Mouse (Mus musculus) hindbrain, embryonic 11.5 days (tissue): ENCODE measurements around the gene Klk1b24. TPM values are rescaled to one million over a fixed set of nuclear protein-coding genes. Genes with fewer than 3 reads are reported as not detected.
"Not testable (repeated sequence)": the region's sequence is repeated elsewhere in the genome, so short reads cannot be mapped to it uniquely, and the experiment has no call there.

ENCODE experiments used
- ATAC-seq: fragments of 200-750 bp; cut with Nextera tagmentation; 2 replicates; pipeline ENCODE4 v1.8.0; 2017; ENCODE audit warnings: mild to moderate bottlenecking, moderate TSS enrichment, moderate library complexity; ENCODE audit not compliant: low FRiP score
- DNase-seq: peaks from one replicate; pipeline ENCODE4 v3.0.0-alpha.2; 2015; ENCODE audit warnings: low spot score
- H3K27ac ChIP-seq: fragments of 300-500 bp; sonication (generic); 2 replicates; pipeline ENCODE4 v1.5.1; 2014; ENCODE audit warnings: mild to moderate bottlenecking, low read depth, low read length
- H3K27me3 ChIP-seq: fragments of 300-500 bp; sonication (generic); 2 replicates; pipeline ENCODE4 v1.6.1; 2014; ENCODE audit warnings: mild to moderate bottlenecking, low read length, moderate library complexity, mixed read lengths; ENCODE audit not compliant: control insufficient read depth, insufficient read depth
- H3K36me3 ChIP-seq: fragments of 300-500 bp; sonication (generic); 2 replicates; pipeline ENCODE4 v1.6.1; 2014; ENCODE audit warnings: mild to moderate bottlenecking, low read length, moderate library complexity, mixed read lengths; ENCODE audit not compliant: control insufficient read depth, insufficient read depth
- H3K4me1 ChIP-seq: fragments of 300-500 bp; sonication (generic); replicated peaks from 2 replicates; pipeline ENCODE4 v1.6.1; 2014; ENCODE audit warnings: low read length, mixed read lengths; ENCODE audit not compliant: control insufficient read depth, insufficient read depth
- H3K4me2 ChIP-seq: fragments of 300-500 bp; sonication (generic); replicated peaks from 2 replicates; pipeline ENCODE4 v1.6.1; 2014; ENCODE audit warnings: mild to moderate bottlenecking, low read depth, low read length
- H3K4me3 ChIP-seq: fragments of 300-500 bp; sonication (generic); 2 replicates; pipeline ENCODE4 v1.5.1; 2014; ENCODE audit warnings: low read depth, low read length
- H3K9ac ChIP-seq: fragments of 300-500 bp; sonication (generic); 2 replicates; pipeline ENCODE4 v1.6.1; 2014; ENCODE audit warnings: low read depth, low read length
- H3K9me3 ChIP-seq: fragments of 300-500 bp; sonication (generic); 2 replicates; pipeline ENCODE4 v1.6.1; 2016; ENCODE audit warnings: low read length; ENCODE audit not compliant: control insufficient read depth
- WGBS: fragments of 180-500 bp; shearing (Covaris S2); extraction: QIAGEN DNeasy Blood & Tissue Kit; methylation state at CpG from one replicate; pipeline ENCODE4 v1.1.7; 2014; 5-methylcytosine and 5-hydroxymethylcytosine counted together
- polyA plus RNA-seq: library from polyadenylated mRNA; unstranded; fragments of >200 nt; fragmentation: Nextera tagmentation; extraction: Ambion mirVana; gene quantifications from 2 replicates; pipeline ENCODE4 v1.2.1, GENCODE M21; 2014

Gene Klk1b24
- polyA plus RNA-seq: 0.32 TPM in 1 of 2 replicates, not detected in the other

DNA sequence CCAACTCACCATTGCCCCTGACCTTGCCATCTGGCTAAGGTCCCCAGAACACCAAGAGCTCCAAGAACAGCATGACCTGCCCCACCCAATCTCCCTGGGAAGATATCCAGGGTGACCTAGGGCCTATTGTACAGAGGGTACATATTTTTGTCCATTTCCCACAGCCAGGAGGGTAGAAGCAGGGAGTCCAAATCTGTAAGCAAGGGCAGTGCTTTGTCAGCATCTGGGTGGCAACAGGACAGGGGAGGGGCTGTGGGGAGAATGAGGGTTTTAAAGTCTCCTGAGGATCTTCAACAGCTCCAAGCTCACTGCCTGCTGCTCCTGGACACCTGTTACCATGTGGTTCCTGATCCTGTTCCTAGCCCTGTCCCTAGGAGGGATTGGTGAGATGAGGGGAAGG is at the start of gene Klk1b24:
Klk1b24 (plus strand) TSS at position 301 of the 400 bp plus-strand sequence.
- not testable (repeated sequence) for H3K9ac ChIP-seq, H3K27ac ChIP-seq, ATAC-seq, H3K4me1 ChIP-seq, H3K4me2 ChIP-seq, H3K27me3 ChIP-seq, H3K4me3 ChIP-seq, DNase-seq, H3K36me3 ChIP-seq, H3K9me3 ChIP-seq

- Histone ChIP-seq H3K9ac (no peak overlapping the region), H3K27me3 (no peaks in the 10 kb centered on the region), H3K4me1 (no peaks in the 10 kb centered on the region), H3K27ac (no peak overlapping the region), H3K4me2 (no peak overlapping the region), H3K4me3 (no peak overlapping the region), H3K36me3 (no peaks in the 10 kb centered on the region), H3K9me3 (no peaks in the 10 kb centered on the region)
- ATAC-seq: no peak
- WGBS: 61% methylated on average over 9 of the region's 9 CpGs
- no peak for DNase-seq
These were observed 8.6 kb upstream of the Klk1b24 start for GRCm38 (mm10) chr7:44179299-44180045.

DNA sequence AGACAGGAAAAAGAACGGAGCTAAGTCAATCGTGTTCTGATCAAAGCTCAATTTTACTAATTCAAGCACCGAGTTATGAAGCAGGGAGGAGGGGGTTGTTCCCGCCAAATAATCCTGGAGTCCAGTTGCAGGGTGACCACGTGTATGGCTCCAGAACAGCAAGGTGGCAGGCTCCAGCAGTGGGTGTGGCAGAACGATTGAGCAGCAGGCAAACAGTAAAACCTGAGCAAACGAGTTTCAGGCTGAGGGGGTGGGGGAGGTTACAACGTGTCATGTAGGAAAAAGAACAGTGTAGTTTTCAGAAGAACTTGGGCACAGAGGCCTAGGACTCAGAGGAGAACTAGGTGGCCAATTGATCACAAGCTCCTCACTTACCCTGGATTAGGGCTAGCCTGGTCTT is 1.5 kb upstream of the Klk1b24 start:
- not testable (repeated sequence) for DNase-seq

GRCm38 (mm10) chr7:44193466-44193865 is 5.4 kb downstream of the Klk1b24 start:
- not testable (repeated sequence) for H3K9ac ChIP-seq, H3K27ac ChIP-seq, H3K4me2 ChIP-seq, DNase-seq, H3K9me3 ChIP-seq, H3K36me3 ChIP-seq, H3K4me1 ChIP-seq, ATAC-seq, H3K4me3 ChIP-seq, H3K27me3 ChIP-seq
- 92% methylated on average over 1 of the region's 1 CpGs for WGBS

More for the DNA sequence above, 1.5 kb upstream of the Klk1b24 start:
- not testable (repeated sequence) for H3K4me2 ChIP-seq, ATAC-seq, H3K27me3 ChIP-seq, H3K9ac ChIP-seq, H3K4me1 ChIP-seq, H3K4me3 ChIP-seq, H3K9me3 ChIP-seq, H3K27ac ChIP-seq, H3K36me3 ChIP-seq
- WGBS: 80% methylated on average over 8 of the region's 8 CpGs

GRCm38 (mm10) chr7:44197891-44198290 is 9.9 kb downstream of the Klk1b24 start, which contains the start of gene Klk1b3:
Gene Klk1b3, plus strand, starts transcription at chr7:44198191.
- no peaks in the 10 kb centered on the region for H3K36me3 ChIP-seq
- H3K4me3 ChIP-seq: no peak within 1 kb of the TSS
- H3K4me1 ChIP-seq: no peaks in the 10 kb centered on the region
- no peaks in the 10 kb centered on the region for H3K9me3 ChIP-seq
- no peaks in the 10 kb centered on the region for H3K27me3 ChIP-seq
- no peak for DNase-seq
- no peak within 1 kb of the TSS for H3K27ac ChIP-seq
- no peak within 1 kb of the TSS for H3K9ac ChIP-seq
- WGBS: 74% methylated on average over 3 of the region's 3 CpGs
- ATAC-seq: no peak
- no peak within 1 kb of the TSS for H3K4me2 ChIP-seq

DNA sequence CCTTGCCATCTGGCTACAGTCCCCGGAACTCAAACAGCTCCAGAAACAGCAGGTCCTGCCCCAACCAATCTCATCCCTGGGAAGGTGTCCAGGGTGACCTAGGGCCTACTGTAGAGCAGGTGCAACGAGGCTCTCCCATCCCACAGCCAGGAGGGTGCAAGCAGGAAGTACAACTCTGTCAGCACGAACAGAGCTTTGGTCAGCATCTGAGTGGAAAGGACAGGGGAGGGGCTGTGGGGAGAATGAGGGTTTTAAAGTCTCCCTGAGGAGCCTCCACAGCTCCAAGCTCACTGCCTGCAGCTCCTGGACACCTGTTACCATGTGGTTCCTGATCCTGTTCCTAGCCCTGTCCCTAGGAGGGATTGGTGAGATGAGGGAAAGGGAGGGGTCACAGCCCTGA is 19.1 kb downstream of the Klk1b24 start, which contains the start of gene Klk1b4:
Klk1b4 (plus strand) TSS at position 301 of the 400 bp plus-strand sequence.
- not testable (repeated sequence) for H3K4me1 ChIP-seq, ATAC-seq, DNase-seq, H3K9ac ChIP-seq, H3K9me3 ChIP-seq, H3K4me3 ChIP-seq, H3K27ac ChIP-seq, H3K27me3 ChIP-seq, H3K36me3 ChIP-seq, H3K4me2 ChIP-seq
- WGBS: 63% methylated on average over 3 of the region's 3 CpGs

- H3K4me1 ChIP-seq: no peaks in the 10 kb centered on the region
- no peaks in the 10 kb centered on the region for H3K9me3 ChIP-seq
- no peak overlapping the region for H3K9ac ChIP-seq
- 78% methylated on average over 3 of the region's 3 CpGs for WGBS
- no peaks in the 10 kb centered on the region for H3K36me3 ChIP-seq
- DNase-seq (no peak), ATAC-seq (no peak)
- H3K4me2 ChIP-seq: no peak overlapping the region
- H3K27ac ChIP-seq: no peak overlapping the region
- H3K4me3 ChIP-seq: no peak overlapping the region
- H3K27me3 ChIP-seq: no peaks in the 10 kb centered on the region
These were observed 20.3 kb downstream of the Klk1b24 start for GRCm38 (mm10) chr7:44208307-44208706.

DNA sequence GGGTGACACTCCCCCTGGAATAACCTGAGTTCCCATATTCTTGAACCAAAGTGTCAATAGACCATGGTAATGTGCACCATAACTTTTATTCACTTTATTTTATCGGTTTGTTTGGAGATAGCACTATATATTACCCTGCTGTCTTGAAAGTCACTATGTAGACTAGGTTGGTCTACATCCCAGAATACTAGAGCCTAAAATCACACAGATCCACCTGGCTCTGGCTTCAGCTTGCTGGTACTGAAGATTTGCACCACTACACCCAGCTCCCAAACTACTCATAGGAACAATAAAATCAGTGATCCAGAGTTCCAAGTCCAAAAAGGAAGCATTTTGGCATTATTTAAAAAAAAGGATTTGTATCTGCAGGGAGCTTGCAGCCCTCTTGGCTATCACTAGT is 27.6 kb downstream of the Klk1b24 start, which contains the start of gene Klk1b5:
Klk1b5 (plus strand) TSS at position 301 of the 400 bp plus-strand sequence.
- no peaks in the 10 kb centered on the region for H3K4me1 ChIP-seq
- no peak within 1 kb of the TSS for H3K27ac ChIP-seq
- no peaks in the 10 kb centered on the region for H3K27me3 ChIP-seq
- ATAC-seq (no peak), DNase-seq (no peak)
- 76% methylated on average over 1 of the region's 1 CpGs for WGBS
- H3K36me3 ChIP-seq: no peaks in the 10 kb centered on the region
- no peak within 1 kb of the TSS for H3K4me3 ChIP-seq
- no peaks in the 10 kb centered on the region for H3K9me3 ChIP-seq
- H3K9ac ChIP-seq: no peak within 1 kb of the TSS
- no peak within 1 kb of the TSS for H3K4me2 ChIP-seq

DNA sequence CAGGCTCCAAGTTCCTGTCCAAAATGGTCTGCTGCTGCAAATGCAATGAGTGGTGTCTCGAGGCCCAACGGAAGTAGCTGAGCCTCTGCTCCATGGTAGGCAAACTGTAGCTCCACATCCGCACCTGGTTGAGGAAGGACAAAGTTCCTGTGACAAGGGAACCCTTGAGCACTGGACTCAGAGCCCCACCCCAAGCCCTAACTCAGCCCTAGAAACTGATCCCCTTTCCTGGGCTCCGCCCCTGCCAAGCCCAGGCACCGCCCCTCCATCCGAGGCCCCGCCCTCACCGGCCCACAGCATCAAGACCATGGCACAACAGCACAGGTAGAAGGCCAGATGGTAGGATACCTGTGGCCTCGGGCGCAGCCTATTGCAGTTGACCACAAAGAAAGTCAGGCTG is 33.6 kb downstream of the Klk1b24 start:
- not testable (repeated sequence) for H3K9me3 ChIP-seq, H3K36me3 ChIP-seq, H3K4me2 ChIP-seq, DNase-seq, ATAC-seq, H3K4me1 ChIP-seq, H3K4me3 ChIP-seq, H3K27me3 ChIP-seq, H3K9ac ChIP-seq, H3K27ac ChIP-seq
- WGBS: 72% methylated on average over 8 of the region's 10 CpGs
